Mouse (Mus musculus): ENCODE results near the gene Oaz3. TPM values are rescaled to one million over a fixed set of nuclear protein-coding genes. Genes with fewer than 3 reads are reported as not detected.

The Oaz3 gene
- total and polyA plus RNA-seq, 3 experiments, result 0.89 to 0.91 TPM; not detected in 1

- Histone ChIP-seq H3K4me3 (ENCODE audit: control insufficient read depth in 1 of 2, insufficient read depth in 1 of 2, low read depth in 2 of 2, low read length in 2 of 2) (no peak overlapping the region), H3K9ac (ENCODE audit: control insufficient read depth, low read depth, low read length, poor library complexity, severe bottlenecking) (no peak overlapping the region), H3K27me3 (ENCODE audit: control insufficient read depth in 1 of 2, insufficient read depth in 2 of 2, low read length in 2 of 2) (peaks cover 16 to 21% of the 10 kb centered on the region in 2 experiments), H3K79me2 (ENCODE audit: control insufficient read depth, insufficient read depth, low read length, poor library complexity) (no peaks in the 10 kb centered on the region), H3K4me1 (ENCODE audit: control insufficient read depth in 1 of 2, insufficient read depth in 2 of 2, low read length in 2 of 2) (no peaks in the 10 kb centered on the region), H3K9me3 (replicated peaks; ENCODE audit: insufficient read depth, low read length) (no peaks in the 10 kb centered on the region), H3K27ac (ENCODE audit: control insufficient read depth, low read depth, low read length) (no peak overlapping the region), H3K36me3 (ENCODE audit: control insufficient read depth in 1 of 2, insufficient read depth in 2 of 2, low read length in 2 of 2) (no peaks in the 10 kb centered on the region)
- DNase-seq (ENCODE audit: low read depth, low spot score), result no peak
- TF ChIP-seq CTCF (IDR thresholded peaks at IDR 0.05 in 2 of 3, conservative IDR thresholded peaks at IDR 0.05 in 1 of 3; ENCODE audit: control insufficient read depth in 1 of 3, insufficient read depth in 1 of 3, low read depth in 2 of 3, low read length in 3 of 3, poor library complexity in 1 of 3, severe bottlenecking in 1 of 3), result no peak
- no peak for TF ChIP-seq POLR2AphosphoS5 (IDR thresholded peaks at IDR 0.05; ENCODE audit: borderline replicate concordance, low read depth, low read length)
- TF ChIP-seq MYB (IDR thresholded peaks at IDR 0.05; ENCODE audit: low read depth, low read length), result no peak
- no peak for TF ChIP-seq MAX (IDR thresholded peaks at IDR 0.05; ENCODE audit: low read length)
Observed at GRCm38 (mm10) chr3:94412530-94412929, 31.2 kb downstream of the Oaz3 start.

- Histone ChIP-seq H3K9me3 (replicated peaks; ENCODE audit: insufficient read depth, low read length) (no peaks in the 10 kb centered on the region), H3K4me3 (ENCODE audit: control insufficient read depth in 1 of 2, insufficient read depth in 1 of 2, low read depth in 2 of 2, low read length in 2 of 2) (no peak overlapping the region), H3K4me1 (ENCODE audit: control insufficient read depth in 1 of 2, insufficient read depth in 2 of 2, low read length in 2 of 2) (no peaks in the 10 kb centered on the region), H3K9ac (ENCODE audit: control insufficient read depth, low read depth, low read length, poor library complexity, severe bottlenecking) (no peak overlapping the region), H3K27me3 (ENCODE audit: control insufficient read depth in 1 of 2, insufficient read depth in 2 of 2, low read length in 2 of 2) (peaks cover 11 to 16% of the 10 kb centered on the region in 2 experiments), H3K79me2 (ENCODE audit: control insufficient read depth, insufficient read depth, low read length, poor library complexity) (no peaks in the 10 kb centered on the region), H3K36me3 (ENCODE audit: control insufficient read depth in 1 of 2, insufficient read depth in 2 of 2, low read length in 2 of 2) (no peaks in the 10 kb centered on the region), H3K27ac (ENCODE audit: control insufficient read depth, low read depth, low read length) (no peak overlapping the region)
- TF ChIP-seq MAX (IDR thresholded peaks at IDR 0.05; ENCODE audit: low read length) (no peak), E2F4 (IDR thresholded peaks at IDR 0.05; ENCODE audit: borderline replicate concordance, low read depth, low read length) (no peak), MYC (IDR thresholded peaks at IDR 0.05; ENCODE audit: low read depth, low read length) (no peak), ELF1 (IDR thresholded peaks at IDR 0.05; ENCODE audit: low read depth, low read length) (no peak), HCFC1 (IDR thresholded peaks at IDR 0.05; ENCODE audit: low read depth, low read length) (no peak), TAL1 (IDR thresholded peaks at IDR 0.05; ENCODE audit: low read length) (no peak), NELFE (IDR thresholded peaks at IDR 0.05; ENCODE audit: low read depth, low read length) (no peak), CTCF (IDR thresholded peaks at IDR 0.05 in 2 of 3, conservative IDR thresholded peaks at IDR 0.05 in 1 of 3; ENCODE audit: control insufficient read depth in 1 of 3, insufficient read depth in 1 of 3, low read depth in 2 of 3, low read length in 3 of 3, poor library complexity in 1 of 3, severe bottlenecking in 1 of 3) (no peak), JUND (IDR thresholded peaks at IDR 0.05; ENCODE audit: low read depth, low read length) (no peak), MEF2A (IDR thresholded peaks at IDR 0.05; ENCODE audit: extremely low read depth, insufficient replicate concordance, low read depth, low read length, poor library complexity, severe bottlenecking) (no peak), MXI1 (IDR thresholded peaks at IDR 0.05; ENCODE audit: low read depth, low read length) (no peak), ZC3H11A (IDR thresholded peaks at IDR 0.05; ENCODE audit: low read depth, low read length) (no peak), USF2 (IDR thresholded peaks at IDR 0.05; ENCODE audit: borderline replicate concordance in 1 of 2, insufficient read depth in 1 of 2, low read depth in 1 of 2, low read length in 2 of 2) (no peak), POLR2A (IDR thresholded peaks at IDR 0.05; ENCODE audit: control insufficient read depth in 1 of 2, insufficient read depth in 1 of 2, low read depth in 1 of 2, low read length in 2 of 2, poor library complexity in 1 of 2) (no peak)
- DNase-seq (ENCODE audit: low read depth, low spot score), result no peak
Observed at GRCm38 (mm10) chr3:94405561-94405960, 38.2 kb downstream of the Oaz3 start.

Measured in MEL (cell line).